Mouse (Mus musculus) lung, postnatal 14 days (tissue): ENCODE measurements around the gene Fam135a.
"Not testable (repeated sequence)": the region's sequence is repeated elsewhere in the genome, so short reads cannot be mapped to it uniquely, and the experiment has no call there.

Source experiments
- DNase-seq: peaks from one replicate; pipeline ENCODE4 v3.0.0; 2021

Gene Fam135a

DNA sequence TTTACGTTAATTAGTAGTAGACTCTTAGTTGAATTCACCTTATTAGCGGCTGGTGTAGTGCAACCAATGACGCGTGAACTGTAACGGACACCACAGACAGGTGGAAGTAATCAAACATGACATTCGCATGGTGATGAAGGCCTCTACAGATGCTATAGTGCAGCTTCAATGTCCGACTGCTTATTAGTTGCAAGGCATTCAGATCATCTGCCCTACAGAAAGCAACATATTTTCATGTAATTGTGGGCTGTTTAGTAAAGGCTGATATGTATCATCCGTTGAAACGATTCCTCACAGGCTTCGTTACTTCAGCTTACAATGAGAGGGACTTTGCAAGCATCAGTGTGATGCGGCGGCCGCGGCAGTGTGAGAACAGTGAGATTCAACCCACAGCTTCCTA is 44.4 kb downstream of the Fam135a start:
- DNase-seq = no peak

DNA sequence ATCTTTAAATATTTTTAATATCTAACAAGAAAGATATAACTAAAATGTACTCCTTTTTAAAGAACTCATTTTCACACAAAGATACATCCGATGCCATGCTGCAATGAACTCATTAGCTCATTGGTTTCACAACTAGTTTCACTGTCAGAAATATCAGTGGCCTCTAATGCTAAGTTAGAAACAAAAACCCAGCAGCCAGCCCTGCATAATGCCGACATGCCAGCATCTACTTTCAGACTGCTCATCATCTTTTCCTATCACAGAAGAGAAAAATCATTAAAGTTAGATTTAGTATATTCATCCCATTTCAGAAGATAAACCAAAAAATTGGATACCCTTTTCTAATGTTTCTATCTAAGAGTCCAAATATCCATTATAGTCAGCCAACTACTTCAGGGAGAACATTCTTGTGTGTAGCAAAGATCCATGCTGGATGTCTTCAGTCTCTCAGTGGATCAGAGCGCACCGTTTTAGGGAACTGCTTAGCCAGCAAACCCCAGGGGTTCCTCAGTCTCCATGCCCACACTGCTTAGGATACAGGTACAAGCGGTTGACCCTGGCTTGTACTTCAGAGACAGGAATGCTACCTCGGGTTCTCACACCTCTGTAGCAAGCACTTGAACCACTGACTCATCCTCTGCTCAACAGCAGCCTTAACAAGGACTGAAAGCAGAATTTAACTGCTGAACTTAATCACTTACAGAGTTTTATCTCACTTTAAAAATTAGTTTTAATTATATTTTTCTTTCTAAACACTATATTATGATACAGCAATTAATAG is 53.2 kb downstream of the Fam135a start:
- DNase-seq = no peak

DNA sequence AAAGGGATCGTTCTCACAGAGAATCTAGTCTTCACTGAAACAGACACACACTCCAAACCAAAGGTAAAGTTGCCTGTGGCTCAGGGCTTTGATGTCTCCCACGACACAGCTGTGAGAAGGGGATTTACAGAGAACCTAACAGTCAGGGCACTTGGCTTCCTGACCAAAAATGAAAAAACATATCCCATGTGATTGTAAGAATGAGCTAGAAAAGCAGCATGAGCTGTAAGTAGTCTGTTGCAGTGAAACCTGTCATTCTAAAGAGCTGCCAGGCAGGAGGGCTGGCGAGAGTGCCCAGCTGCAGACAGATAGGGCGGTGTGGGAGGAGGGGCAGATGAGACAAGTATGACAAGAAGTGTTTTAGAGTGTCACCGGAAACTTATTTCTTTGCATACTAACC is 54.5 kb downstream of the Fam135a start:
- DNase-seq = no peak

DNA sequence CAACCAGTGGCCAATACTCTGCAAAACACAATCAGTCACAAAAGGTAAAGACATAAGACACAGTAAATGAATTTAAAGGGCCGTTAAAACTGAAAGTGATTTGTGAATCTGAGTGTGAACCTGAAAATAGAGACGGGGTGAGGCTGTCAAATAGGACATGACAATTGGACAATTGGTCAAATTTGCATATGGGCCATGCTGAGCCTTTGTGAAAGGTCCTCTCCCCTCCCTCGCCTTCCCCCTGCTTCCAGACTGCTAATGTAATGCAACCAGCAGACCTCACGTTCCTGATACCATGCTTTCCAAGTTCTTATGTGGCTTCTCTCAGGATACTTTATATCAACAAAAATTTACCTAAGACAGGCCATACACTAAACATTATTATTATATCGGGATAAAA is 57.1 kb downstream of the Fam135a start:
- no peak for DNase-seq

DNA sequence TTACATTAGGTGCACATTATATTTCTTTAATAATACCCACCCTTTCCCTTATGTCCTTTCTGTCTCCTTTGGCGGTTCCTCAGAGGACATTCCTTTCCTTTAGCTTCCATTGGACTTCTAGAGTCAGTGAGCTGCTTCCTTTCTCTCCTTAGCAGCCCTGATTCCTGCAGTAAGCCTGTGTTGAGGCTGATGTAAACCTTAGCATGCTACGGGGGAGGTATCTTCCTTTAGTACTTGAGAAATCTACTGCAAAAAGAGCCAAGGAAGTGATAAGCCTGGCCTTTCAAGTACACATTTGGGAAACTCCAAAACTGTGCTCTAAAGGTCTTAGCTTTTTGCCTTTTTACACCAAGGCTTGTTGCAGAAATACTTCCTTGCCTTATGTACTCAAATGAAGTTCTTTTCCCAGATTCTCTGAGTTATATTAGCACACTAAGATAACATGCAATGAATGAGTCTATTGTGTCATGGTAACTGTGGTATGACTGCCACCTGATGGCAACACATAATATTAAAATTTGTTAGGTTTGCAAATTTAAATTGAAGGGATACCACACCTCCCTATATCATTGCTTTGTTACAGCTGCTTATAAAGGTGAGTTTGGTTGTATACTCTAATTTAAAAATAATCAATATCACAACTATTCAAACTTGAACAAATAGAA is 66.2 kb downstream of the Fam135a start:
- peak; percentile 2 for DNase-seq

DNA sequence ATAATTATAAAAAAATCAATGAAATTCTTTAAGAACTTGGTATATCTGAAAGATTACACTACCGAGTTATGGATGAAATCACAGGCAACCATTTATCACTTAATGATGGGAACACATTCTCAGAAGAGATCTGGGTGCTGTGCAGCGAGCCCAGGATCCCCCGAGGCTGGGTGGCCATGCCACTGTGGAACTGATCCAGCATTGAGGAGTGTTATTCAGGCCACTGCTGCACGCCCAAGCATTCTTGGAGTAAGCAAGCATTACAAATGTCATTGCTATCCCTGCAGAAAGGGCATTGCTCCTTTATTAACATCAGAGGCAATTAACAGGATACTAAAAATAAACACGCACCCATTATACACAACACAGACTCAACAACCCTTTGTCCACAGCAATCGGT is 89.3 kb downstream of the Fam135a start:
- no peak for DNase-seq

DNA sequence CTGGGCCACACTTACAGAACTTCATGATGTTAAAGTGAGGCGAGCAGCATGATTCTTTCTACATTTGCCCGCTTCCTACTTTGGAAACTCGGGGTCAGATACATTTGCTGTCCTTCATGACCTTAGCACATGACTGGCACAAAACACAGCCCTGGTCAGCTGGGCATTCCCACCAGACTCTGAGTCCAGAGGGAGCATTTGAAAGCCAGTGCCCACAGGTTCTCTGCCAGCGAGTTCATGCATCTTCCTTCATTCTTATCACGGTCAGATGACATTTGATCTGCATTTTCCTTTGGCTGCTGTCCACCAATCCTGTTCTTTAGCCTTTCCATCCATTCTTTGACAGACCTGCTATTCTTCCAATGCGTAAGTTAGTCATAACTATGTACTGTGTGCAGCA is 90.1 kb downstream of the Fam135a start:
- DNase-seq = no peak

DNA sequence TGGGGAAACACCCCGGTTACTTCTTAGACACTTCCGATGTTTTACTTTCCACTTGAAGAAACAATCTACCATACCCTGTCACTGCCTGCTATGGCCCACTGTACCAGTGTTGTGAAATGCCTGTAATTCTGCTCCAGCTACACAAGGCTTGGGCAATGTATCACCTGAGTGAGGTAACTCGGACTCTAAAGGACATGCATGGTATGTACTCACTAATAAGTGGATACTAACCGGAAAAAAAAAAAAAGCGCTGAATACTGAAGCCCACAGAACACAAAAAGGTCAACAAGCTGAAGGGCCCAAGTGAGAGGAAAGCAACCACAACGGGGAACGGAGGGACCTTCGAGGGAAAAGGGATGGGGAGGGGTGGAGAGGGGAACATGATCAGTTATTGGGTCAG is 92.5 kb downstream of the Fam135a start:
- peak; percentile 22 for DNase-seq

DNA sequence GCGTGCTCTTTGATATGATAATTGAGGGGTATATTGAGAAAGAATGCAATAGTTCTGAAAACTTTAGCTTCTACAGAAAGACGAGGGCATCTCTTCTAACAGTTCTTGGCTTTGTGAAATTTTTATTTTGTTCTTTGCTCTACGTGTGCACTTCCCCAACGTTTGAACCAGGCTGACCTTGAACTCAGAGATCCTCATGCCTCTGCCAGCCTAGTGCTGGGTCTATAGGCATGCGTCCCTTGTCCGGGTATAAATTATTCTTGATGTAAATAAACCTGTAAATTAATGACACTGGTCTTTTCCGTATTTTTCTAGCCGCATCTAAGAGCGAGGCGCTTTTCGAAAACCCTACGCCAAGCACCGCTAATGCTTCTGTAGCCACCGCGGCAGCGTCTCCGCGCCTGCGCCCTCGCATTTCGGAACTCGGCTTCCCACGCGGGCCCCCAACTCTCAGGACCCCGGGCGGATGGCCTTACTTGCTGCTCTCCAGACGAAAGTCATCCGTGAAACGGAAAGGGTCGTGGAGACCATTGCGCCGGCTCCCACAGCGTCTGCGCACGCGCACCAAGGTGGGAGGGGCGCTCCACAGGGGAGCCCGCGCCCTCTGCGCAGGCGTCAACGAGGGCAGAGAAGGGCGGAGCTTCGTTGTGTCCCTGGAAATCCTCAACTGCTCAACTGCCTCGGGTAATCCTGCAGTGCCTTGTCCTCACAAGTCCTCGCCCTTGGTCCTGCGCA is 94.9 kb downstream of the Fam135a start, which contains the start of gene Sdhaf4:
TSS of gene Sdhaf4 (minus strand) at position 587 of the 735 bp plus-strand sequence.
- peak; percentile 91 for DNase-seq

DNA sequence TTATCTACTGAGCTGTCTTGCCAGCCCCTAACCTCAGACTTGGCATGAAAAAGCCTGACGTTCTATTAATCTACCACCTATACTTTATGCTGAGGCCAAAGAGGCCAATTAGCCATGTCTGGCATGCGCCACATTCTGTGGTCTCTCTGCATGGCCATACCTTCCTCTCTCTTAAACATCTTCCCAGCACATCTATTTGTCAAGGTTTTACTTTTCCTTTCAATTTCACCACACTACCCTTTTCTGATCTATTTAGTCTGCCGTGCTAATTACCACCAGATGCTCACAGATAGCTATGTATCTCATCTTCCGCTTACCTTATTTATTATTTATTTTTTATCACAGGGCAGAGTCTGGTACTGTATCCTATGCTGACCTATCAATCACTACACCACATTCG is 100.8 kb downstream of the Fam135a start:
- DNase-seq = no peak

DNA sequence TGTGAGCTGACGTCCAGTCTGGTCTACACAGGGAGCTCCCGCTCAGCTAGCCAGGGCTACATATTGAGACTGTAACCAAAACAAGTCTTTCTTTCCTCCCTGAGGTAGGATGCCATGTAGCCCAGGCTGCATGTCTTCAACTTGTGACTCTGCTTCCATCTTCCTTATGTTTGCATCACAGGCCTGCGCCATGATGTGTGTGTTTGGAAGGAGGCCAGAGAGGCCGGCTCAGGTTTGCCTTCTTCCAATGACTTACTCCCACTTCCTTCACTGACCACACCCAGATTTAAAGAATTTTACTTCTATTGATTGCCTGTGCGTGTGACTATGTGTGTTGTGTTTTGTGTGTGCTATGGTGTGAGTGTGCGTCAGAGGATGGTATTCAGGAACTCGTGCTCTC is 101.3 kb downstream of the Fam135a start:
- no peak for DNase-seq

DNA sequence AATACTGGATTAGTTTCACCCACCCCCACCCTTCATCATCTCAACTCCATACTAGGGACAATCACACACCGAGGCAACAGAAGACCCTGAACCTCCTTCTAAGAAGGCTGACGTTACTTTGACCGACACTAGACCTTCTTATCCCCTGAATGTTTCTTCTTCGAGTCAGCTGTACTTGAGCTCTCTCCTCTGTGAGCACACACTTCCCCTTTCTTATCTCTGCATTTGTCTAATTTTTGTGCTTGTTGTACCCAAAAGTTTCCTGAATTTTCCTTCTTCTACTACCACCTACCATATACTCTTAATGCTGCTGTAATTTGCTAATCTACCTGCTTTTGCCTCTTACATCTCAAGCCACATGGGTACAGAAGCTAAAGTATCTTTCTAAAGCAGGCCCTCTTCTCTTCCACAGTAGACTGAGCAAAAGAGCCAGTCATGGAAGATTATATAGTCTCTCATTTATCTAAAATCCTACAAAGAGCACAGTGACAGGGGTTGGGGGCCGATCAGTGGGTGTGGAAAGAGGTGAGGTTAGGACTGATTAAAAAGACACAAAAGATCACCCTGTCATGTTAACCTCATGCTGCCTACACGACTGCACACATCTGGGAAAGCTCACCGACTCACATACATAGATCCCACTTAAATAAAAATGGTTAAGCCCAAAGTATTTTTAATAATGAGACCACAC is 101.9 kb downstream of the Fam135a start:
- DNase-seq = no peak

DNA sequence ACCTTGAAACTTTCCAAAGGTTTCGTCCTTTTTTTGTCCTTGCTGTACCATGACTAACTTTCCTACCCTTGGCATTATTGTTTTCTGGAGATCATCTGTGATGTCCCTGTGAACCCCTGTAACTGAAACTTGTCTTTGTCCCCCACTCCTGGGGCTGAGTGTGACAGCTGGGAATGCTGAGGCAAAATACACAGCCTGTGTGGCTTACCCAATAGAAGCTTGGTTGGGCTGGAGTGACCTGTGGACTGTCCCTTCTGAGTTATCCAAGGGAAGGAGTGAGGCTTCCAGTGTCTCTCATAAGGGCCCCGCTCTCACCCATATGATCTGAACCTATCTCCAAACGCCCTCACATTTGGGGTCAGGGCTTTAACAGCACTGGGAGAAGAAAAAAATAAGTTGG is 102.6 kb downstream of the Fam135a start:
- DNase-seq = no peak

DNA sequence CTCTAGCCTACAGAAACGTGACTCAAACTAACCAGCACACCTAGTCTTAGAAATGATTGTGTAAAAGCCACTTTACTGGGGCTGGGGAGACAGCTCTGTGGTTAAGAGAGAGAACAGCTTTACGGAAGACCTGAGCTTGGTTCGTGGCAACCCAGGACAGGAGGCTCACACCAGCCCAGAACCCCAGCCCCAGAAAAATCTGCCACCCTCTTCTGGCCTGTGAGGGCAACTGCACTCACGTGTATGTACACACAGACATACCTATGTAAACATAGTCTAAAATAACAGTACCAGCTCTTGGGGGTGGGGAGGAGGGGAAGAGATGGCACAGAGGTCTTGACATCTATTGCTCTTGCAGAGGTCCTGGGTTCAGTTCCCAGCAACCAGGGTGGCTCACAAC is 104.7 kb downstream of the Fam135a start:
- DNase-seq = no peak

DNA sequence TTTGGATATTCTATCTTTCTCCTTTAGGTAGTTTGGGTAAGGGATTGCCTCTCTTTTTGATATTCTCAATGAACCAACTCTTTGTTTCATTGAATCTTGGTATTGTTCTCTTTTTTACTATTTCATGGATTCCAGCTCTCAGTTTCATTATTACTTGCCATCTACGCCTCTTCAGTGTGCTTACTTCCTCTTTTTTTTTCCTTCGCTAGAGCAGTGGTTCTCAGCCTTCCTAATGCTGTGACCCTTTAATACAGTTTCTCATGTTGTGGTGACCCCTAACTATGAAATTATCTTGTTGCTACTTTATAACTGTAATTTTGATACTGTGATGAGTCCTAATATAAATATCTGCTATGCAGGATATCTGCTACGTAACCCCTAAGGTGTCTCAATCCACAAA is 117.0 kb downstream of the Fam135a start:
- DNase-seq = no peak

DNA sequence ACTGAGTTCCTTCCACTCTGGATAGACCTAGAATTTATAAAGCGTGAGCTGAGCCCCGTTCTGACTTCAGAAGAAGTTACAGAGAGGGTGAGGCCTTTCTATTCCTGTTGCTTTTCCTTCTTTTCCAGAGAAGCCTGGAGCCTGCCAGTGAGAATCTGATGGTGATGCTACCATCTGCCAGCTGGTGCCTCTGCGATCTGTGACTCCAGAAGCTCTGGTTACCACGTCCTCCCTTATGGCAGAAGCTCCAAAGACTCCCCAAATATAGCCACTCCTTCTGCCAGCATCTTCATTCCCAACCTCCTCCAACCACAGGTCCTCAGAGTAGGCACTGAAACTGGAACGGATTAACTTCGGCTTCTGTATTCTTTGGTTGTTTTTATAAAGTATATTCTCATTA is 121.9 kb downstream of the Fam135a start:
- DNase-seq = no peak

DNA sequence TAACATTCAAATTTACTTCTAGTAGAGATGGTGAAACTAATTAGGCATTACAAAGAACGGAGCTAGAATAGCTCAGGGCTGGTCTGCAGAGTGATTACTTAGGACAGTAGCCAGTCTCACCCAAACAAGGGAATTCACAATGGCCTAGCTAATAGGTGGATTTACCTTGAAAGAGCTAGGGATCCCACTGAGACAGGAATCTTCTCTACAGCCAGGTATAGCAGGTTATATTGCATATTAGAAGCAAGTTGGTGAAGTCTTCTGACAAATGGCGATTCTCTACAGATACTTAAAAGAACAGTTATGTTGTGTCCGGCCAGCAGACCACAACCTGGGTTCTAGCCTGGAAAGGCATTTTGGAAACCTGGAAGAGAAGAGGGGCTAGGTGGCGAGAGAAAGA is 129.0 kb downstream of the Fam135a start:
- DNase-seq = not testable (repeated sequence)

DNA sequence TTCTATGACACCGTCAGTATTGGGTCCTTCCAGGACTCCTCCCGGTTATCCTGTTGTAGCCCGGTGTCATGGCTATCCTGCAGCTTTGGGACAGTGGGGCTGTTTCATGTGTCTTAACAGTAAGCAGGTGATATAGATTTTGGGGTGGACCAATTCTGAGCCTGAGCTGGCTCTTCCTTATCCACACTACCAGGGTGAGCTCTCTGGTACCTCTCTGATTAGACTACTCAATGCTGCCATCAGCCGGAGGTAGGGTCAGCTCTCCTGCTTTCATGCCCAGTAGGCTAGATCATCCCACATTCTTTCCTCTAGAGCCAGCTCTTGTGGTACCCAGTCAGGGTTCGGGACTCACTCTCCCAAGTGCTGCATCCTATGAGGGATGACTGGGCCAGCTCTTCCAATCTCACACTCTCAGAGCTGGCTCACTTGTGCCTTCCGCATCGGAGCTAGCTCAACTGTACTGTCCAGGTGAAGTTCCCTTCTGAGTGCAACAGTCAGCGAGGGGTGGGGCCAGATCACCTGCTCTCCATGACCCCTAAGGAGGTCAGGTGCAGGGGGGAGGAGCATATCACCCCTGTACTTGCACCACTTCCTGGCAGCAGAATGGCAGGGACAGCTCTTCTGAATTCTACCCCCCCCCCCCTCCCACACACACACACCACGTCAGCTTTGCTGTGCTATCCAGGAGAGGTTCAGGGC is 132.0 kb downstream of the Fam135a start:
- DNase-seq = no peak

DNA sequence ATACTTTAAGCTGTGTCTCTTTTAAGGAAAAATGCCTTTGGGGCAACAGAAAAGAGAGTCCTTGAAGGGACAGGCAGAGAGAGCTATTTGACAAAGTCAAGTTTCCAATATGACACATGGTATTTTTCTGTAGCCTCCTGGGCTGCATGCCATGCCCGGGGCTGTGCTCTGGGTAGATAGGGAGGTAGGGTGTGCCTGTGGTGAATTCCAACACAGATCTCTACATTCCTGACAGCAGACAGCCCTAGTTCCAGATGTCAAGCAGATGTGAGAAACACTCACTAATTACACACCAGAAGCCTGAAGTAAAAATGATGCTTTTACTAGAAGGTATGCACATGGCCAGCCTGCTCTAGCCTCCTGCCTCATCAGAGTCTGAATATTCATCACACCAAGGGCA is 133.9 kb downstream of the Fam135a start:
- DNase-seq = no peak
